Mouse (Mus musculus) monocyte, adult 2 months (primary cell): ENCODE measurements at regions not wholly inside any gene's neighbourhood (a gene's known extent, or its start where the extent isn't known, plus 50 kb on each side); places are given as distances from the start of the nearest gene placed in this dataset.

Experiments
- DNase-seq, 2 experiments: peaks; one replicate each; pipeline ENCODE4 v3.0.0; 2022; ENCODE audit warnings: low spot score in 2 of 2, low read depth in 1 of 2

DNA sequence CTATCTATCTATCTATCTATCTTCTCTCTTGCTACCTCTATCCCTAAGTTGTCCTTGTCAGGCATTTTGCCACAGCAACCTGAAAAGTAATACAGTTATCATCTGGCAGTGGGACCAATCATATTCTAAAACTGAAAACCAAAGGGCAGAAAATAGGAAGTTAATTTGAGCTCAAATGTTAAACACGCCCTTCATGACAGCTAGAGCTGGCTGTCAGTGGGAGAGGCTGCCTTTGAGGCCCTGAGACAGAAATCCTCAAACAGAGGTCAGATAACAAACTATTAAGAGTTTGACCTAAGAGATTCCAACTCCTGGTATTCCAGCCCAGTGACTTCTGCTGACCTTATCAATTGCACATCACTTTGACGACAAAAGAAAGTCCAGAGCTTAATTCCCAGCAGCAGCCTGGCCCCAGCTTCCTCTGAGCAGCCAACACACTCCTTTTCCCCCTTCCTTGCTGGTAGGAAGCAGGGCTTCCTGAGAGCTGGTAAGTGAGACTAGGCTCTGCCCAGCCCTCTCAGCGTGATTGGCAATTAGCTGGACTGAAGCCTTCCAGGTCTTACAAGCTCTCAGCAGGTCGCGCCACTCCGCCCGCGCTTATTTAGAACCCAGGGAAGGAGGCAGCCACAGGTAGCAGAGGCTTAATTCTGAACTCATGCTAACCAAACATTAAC, 250.0 kb downstream of the Sec61b start:
- no peak for DNase-seq

DNA sequence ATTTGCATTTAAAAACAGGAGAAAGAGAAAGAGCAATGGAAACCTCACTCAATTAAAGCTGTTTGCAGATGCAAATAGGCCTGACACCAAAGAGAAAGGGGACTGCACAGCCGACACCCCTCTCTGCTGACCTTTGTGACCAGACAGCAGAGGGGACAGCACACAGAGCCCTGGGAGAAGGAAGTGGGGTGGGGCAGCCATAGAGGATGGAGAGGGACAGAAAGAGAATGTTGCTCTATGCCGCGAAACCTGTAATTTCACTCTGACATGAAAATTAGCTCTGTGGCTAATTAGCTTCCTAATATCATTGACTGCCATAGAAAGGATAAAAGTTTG, 250.5 kb downstream of the Sec61b start:
- no peak for DNase-seq

- peak in 1 of 2 experiments; percentile 9 for DNase-seq
Observed at GRCm38 (mm10) chr4:47746498-47747190, 272.2 kb downstream of the Sec61b start.

DNA sequence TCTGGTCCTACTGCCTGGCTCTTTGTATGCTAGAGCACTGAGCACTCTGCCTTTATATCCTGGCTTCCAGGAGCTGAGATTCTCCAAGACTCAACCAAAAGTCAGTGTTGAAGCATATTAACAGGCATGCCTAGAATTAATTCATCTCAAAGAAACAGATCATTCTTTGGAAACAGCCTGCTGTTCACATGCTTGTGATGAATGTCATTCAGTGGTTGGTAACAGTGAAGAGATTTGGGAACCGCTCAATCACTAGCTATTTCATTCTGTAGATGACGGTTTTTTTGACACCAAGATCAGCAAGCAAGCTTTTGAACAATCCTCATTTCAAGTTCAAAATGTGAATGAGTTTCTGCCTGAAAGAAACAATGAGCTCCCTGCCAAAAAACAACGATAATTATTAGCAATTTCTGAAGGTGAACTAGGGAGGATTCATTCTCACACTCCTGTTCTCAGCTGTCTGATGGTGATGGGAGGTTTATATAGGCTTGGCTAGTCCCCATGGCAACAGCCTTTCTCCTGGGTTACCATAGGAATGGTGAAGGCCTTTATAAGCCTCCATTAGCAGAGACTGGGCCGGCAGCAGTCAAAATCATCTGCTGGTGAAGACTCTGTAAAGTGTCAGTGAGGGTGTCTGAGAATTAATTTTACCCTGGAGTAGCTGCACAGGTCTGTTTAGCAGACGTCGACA, 272.6 kb upstream of the Nr4a3 start:
- no peak for DNase-seq

DNA sequence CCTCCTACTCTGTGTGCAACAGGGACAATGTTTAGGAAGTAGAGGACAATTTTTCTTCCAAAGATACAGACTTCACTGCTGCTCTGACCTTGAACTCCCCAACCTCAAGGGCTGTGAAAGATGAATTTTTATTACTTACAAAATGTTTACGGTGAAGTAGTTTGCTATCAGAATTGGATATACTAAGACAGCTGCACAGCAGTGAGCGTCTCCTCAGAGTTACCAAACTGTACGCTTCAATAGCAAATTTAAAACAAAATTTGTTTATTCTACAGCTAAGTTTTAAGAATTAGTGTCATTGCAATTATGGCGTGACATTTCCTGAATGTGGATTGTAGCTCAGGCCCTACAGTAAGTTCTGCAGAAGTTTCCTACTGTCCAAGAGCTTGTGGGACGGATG, 270.3 kb upstream of the Nr4a3 start:
- no peak for DNase-seq

- DNase-seq, result no peak
Observed at GRCm38 (mm10) chr4:47781039-47781438, 263.9 kb upstream of the Nr4a3 start.

DNA sequence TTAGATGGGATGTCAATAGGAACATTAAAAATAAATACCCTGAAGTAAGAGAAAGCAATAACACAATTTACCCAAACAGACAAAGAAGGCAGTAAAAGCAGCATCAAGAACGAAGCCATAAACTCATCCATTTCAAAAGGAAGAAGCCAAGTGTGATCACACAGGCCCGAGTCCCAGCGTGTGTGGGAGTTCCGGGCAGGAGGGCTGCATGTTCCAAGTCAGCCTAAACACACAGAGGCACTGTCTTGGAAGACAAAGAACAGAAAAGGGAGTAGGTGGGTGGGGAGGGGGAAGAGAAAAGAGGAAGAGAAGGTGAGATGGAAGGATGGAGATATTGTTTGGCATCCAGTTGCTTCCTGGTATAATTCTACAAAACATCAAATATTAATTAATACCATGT, 248.0 kb upstream of the Nr4a3 start:
- no peak for DNase-seq

DNA sequence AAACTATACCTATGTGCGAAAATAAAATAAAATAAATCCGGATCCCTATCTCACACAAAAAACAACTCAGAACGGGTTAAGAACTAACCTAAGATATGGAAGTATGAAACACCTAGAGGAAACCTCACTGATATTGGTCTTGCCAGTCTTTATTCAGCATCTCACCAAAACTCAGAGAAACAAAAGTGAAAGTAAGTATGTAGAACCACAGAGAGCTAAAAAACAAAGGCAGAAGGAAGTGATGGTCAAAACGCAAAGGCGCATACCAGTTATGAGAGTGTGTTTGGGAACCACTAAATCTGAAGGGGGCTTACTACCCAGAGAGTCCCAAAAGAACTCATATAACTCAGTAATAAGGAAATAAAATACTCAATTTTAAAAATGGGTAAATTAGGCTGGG, 245.8 kb upstream of the Nr4a3 start:
- no peak for DNase-seq

DNA sequence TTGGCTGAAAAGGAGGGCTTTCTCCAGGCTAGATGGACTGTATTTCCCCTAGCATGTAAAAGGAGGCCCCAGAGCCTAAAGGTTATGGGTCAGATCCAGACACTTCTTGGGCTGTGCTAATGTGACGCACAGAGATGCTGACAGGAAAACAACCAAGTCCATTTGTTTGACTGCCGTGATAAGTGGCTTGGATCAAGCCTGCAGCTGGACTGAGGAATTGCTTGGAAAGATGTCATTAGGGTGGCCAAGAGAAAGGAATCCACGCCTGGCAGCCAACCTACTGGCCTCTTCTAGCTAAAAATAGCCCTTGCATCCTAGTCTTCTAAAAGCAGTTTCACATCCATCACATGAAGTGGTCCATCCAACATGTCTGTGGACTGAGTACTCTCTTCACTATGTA, 241.8 kb upstream of the Nr4a3 start:
- DNase-seq, result no peak

- no peak for DNase-seq
Observed at GRCm38 (mm10) chr4:47807877-47808276, 237.1 kb upstream of the Nr4a3 start.

DNA sequence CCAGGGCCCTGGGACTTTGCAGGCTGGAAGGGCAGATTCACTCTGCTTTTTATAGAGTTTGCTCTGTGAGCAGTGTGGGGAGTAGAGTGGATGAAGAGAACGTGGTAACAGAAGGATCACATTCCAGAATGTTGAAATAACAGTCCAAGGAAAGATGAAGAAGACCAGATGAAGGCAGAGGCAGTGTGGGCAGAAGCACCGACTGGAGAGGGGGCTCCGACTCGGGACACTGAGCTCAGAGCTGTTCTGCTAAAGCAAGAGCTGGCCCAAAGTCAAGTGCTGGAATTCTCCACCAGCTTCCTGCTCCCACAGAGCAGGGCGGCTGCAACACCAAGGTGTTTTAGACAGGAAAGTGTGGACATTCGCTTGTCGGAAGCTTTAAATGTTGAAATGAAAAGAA, 230.9 kb upstream of the Nr4a3 start:
- no peak for DNase-seq

- DNase-seq, result no peak
Observed at GRCm38 (mm10) chr4:47818371-47819159, 226.4 kb upstream of the Nr4a3 start.

DNA sequence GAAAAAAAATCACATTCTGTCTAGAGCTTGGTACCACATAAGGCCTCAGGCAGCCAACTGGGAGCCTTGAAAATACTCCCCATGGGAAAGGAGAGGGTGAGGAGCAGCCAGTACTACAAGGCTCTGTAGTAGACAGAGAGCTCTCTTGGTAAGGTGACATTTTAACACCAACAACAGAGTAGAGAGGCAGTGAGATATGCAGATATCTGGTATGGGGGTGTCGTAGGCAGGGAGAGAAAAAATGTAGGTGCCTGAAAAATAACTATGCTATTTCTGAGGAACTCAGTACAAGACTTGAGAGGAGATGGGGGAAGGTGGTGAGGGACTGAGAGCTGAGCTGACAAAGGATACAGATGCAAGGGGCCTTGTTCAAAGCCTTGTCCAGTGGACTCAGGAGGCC, 224.4 kb upstream of the Nr4a3 start:
- no peak for DNase-seq

- DNase-seq, result no peak
Observed at GRCm38 (mm10) chr4:47823299-47823698, 221.7 kb upstream of the Nr4a3 start.

- no peak for DNase-seq
Observed at GRCm38 (mm10) chr4:47824083-47824482, 220.9 kb upstream of the Nr4a3 start.

GRCm38 (mm10) chr4:47832905-47833304, 212.0 kb upstream of the Nr4a3 start:
- no peak for DNase-seq

GRCm38 (mm10) chr4:47838411-47838810, 206.5 kb upstream of the Nr4a3 start:
- no peak for DNase-seq

- DNase-seq, result no peak
Observed at GRCm38 (mm10) chr4:47842128-47842656, 202.8 kb upstream of the Nr4a3 start.

- DNase-seq, result no peak
Observed at GRCm38 (mm10) chr4:47845239-47845638, 199.7 kb upstream of the Nr4a3 start.

- no peak for DNase-seq
Observed at GRCm38 (mm10) chr4:47846389-47847318, 198.3 kb upstream of the Nr4a3 start.
